Mouse (Mus musculus) E14TG2a.4 (cell line): Measurements from ENCODE around the gene Lrrk1.

Source experiments
- H3K27me3 ChIP-seq: 2 replicates; pipeline ENCODE4 v1.6.1; 2014; ENCODE audit warnings: low read length, control low read depth; ENCODE audit not compliant: insufficient read depth
- H3K36me3 ChIP-seq: 2 replicates; pipeline ENCODE4 v1.6.1; 2014; ENCODE audit warnings: low read length, control low read depth; ENCODE audit not compliant: insufficient read depth
- H3K4me1 ChIP-seq: replicated peaks from 2 replicates; pipeline ENCODE4 v1.6.1; 2014; ENCODE audit warnings: low read depth, low read length, control low read depth
- H3K4me3 ChIP-seq: replicated peaks from 2 replicates; pipeline ENCODE4 v1.5.1; 2014; ENCODE audit warnings: mild to moderate bottlenecking, low read length
- H3K9me3 ChIP-seq: 2 replicates; pipeline ENCODE4 v1.6.1; 2014; ENCODE audit warnings: low read length, control low read depth
- CTCF ChIP-seq: conservative IDR thresholded peaks from 2 replicates; pipeline ENCODE4 v1.5.1; 2014; ENCODE audit warnings: low read length
- NANOG ChIP-seq: IDR thresholded peaks from 2 replicates; pipeline ENCODE4 v1.6.1; 2014; ENCODE audit warnings: borderline replicate concordance, low read length, mixed read lengths
- POU5F1 ChIP-seq: IDR thresholded peaks from 2 replicates; pipeline ENCODE4 v1.6.1; 2014; ENCODE audit warnings: low read length, borderline replicate concordance

The Lrrk1 gene

GRCm38 (mm10) chr7:66409433-66409832 is 21.3 kb upstream of the Lrrk1 start:
- H3K27me3 ChIP-seq, result peaks cover 14% of the 10 kb centered on the region
- H3K4me1 ChIP-seq, result peaks cover 6% of the 10 kb centered on the region; the same call in 1 of the 2 replicates
- peak; percentile 52 for TF ChIP-seq CTCF
- no peak for TF ChIP-seq POU5F1
- no peaks in the 10 kb centered on the region for H3K36me3 ChIP-seq
- H3K9me3 ChIP-seq, result no peaks in the 10 kb centered on the region
- no peak overlapping the region for H3K4me3 ChIP-seq

DNA sequence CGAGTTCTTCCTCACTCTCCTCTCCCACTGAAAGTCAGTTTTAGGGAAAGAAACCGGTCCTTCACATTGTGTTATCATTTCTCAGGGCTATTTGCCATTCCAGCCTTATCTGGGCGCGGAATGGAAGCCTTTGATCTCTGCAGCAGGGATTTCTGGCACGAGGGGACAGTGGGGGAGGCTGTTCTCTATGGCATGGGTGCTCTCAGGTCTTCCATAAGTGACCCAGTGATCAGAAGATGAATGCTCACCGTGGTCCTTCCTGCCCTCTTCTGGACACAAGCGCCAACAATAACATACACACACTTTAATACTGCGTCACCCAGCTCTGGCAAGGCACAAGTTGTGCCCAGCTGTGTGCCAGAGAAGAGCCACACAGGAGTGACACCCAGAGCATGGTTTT is 18.8 kb upstream of the Lrrk1 start:
- Histone ChIP-seq H3K27me3 (peaks cover 13% of the 10 kb centered on the region), H3K36me3 (no peaks in the 10 kb centered on the region), H3K4me3 (no peak overlapping the region), H3K9me3 (no peaks in the 10 kb centered on the region), H3K4me1 (peaks cover 6% of the 10 kb centered on the region; the same call in 1 of the 2 replicates)
- TF ChIP-seq POU5F1 (no peak), CTCF (no peak), NANOG (no peak)

DNA sequence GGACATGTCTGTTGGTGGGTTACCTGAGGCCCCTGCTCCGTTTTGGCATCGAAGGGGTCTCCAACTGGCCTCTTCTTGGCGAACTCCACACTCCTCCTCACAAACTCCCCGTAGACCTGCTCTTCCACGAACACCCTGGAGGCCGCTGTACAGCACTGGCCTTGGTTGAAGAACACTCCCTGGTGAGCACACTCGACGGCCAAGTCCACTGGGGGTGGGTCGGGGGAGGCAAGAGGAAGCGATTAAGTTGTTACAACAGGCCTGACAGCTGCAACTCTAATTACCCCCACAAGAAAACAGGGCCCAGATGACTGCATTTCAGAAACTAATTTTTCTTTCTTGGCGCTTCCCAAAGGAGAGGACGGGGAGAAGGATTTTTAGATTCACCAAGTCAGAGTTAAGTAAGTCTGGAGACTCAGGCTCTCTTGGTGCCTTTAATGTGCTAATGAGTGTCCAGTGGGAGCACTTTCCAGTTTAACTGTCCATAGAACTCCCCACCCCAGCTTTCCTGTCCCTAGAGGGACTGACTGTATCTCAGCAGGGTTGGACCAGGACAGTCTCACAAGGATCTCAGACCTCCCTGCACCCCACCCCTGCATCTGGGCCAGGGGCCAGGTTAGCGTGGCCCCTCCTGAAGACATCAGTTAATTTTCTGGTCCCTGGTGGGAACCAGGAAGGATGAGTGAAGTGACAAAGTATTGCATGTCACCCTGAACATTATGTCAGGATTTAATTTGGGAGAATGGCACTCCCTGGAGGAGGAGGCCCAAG is 18.0 kb upstream of the Lrrk1 start:
- Histone ChIP-seq H3K4me1 (peaks cover 6% of the 10 kb centered on the region; the same call in 1 of the 2 replicates), H3K27me3 (peaks cover 21% of the 10 kb centered on the region)
- TF ChIP-seq NANOG (no peak), CTCF (no peak), POU5F1 (no peak)

GRCm38 (mm10) chr7:66405541-66405940 is 17.4 kb upstream of the Lrrk1 start:
- Histone ChIP-seq H3K4me3 (no peak overlapping the region), H3K27me3 (peaks cover 21% of the 10 kb centered on the region; the same call in 1 of the 2 replicates), H3K36me3 (no peaks in the 10 kb centered on the region), H3K9me3 (no peaks in the 10 kb centered on the region), H3K4me1 (peaks cover 6% of the 10 kb centered on the region; the same call in 1 of the 2 replicates)
- TF ChIP-seq POU5F1 (no peak), NANOG (no peak), CTCF (no peak)

More for the DNA sequence above, 18.0 kb upstream of the Lrrk1 start:
- no peak overlapping the region for H3K4me3 ChIP-seq
- no peaks in the 10 kb centered on the region for H3K36me3 ChIP-seq
- H3K9me3 ChIP-seq, result no peaks in the 10 kb centered on the region

GRCm38 (mm10) chr7:66404802-66405201 is 16.7 kb upstream of the Lrrk1 start:
- Histone ChIP-seq H3K27me3 (peaks cover 21% of the 10 kb centered on the region; the same call in 1 of the 2 replicates), H3K4me3 (no peak overlapping the region), H3K9me3 (no peaks in the 10 kb centered on the region), H3K4me1 (peaks cover 6% of the 10 kb centered on the region; the same call in 1 of the 2 replicates), H3K36me3 (no peaks in the 10 kb centered on the region)
- TF ChIP-seq NANOG (no peak), CTCF (no peak), POU5F1 (no peak)

- Histone ChIP-seq H3K27me3 (peaks cover 19% of the 10 kb centered on the region; the same call in 1 of the 2 replicates), H3K4me1 (peaks cover 6% of the 10 kb centered on the region; the same call in 1 of the 2 replicates), H3K9me3 (no peaks in the 10 kb centered on the region), H3K36me3 (no peaks in the 10 kb centered on the region), H3K4me3 (no peak overlapping the region)
- TF ChIP-seq CTCF, result no peak
- TF ChIP-seq NANOG, result no peak
- TF ChIP-seq POU5F1, result no peak
Measured at GRCm38 (mm10) chr7:66404141-66404540, 16.0 kb upstream of the Lrrk1 start.

- TF ChIP-seq CTCF (no peak), POU5F1 (no peak), NANOG (no peak)
- no peak overlapping the region for H3K4me3 ChIP-seq
- H3K4me1 ChIP-seq, result peaks cover 6% of the 10 kb centered on the region; the same call in 1 of the 2 replicates
- H3K36me3 ChIP-seq, result no peaks in the 10 kb centered on the region
- no peaks in the 10 kb centered on the region for H3K9me3 ChIP-seq
- peaks cover 21% of the 10 kb centered on the region; the same call in 1 of the 2 replicates for H3K27me3 ChIP-seq
Measured at GRCm38 (mm10) chr7:66402876-66403275, 14.7 kb upstream of the Lrrk1 start.

DNA sequence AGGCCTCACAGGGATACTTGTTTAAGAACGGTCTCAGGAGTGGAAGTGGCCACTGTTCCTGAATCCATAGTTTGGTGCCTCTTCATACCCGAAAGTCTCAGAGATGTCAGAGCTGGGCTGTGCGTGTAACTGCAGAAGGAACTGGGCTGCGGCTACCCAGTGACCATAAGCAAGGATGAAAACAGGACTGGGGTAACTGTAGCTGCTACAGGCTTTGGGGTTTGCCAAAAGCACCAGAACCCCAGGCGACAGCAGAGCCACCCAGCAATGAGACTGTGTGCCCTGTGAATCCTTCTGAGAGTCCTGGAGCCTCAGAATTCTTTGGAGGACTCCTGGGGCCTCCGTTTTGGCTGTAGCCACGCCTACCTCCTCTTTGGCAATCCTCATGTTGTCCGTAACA is 13.5 kb upstream of the Lrrk1 start:
- Histone ChIP-seq H3K36me3 (no peaks in the 10 kb centered on the region), H3K4me1 (peaks cover 6% of the 10 kb centered on the region; the same call in 1 of the 2 replicates)

More for the DNA sequence above, 13.5 kb upstream of the Lrrk1 start:
- TF ChIP-seq NANOG, result no peak
- no peak for TF ChIP-seq CTCF
- no peak for TF ChIP-seq POU5F1
- Histone ChIP-seq H3K27me3 (peaks cover 21% of the 10 kb centered on the region; the same call in 1 of the 2 replicates), H3K9me3 (no peaks in the 10 kb centered on the region), H3K4me3 (no peak overlapping the region)
